Mouse (Mus musculus) gastrocnemius, postnatal 36 days (tissue): ENCODE results near the gene Erg28. TPM values are rescaled to one million over a fixed set of nuclear protein-coding genes. Genes with fewer than 3 reads are reported as not detected.

Experiments
- DNase-seq, 2 experiments: peaks; one replicate each; pipeline ENCODE4 v3.0.0; 2022
- intact Hi-C: fragments of 180-260 bp; cut with DNase I; formaldehyde crosslinking; loops from one replicate; pipeline ENCODE4 v1.15.1; 2025
- long read RNA-seq, 2 experiments: library from polyadenylated mRNA; stranded (forward); transcript quantifications; one replicate each; pipeline ENCODE4 v2.0.0; 2021
- total RNA-seq, 2 experiments: library from RNA; stranded (reverse); gene quantifications; 2 replicates each; pipeline ENCODE4 v1.2.3; 2021

Gene Erg28
- total RNA-seq: 1 to 10 TPM; 2.7 to 3.9 TPM
- long read RNA-seq, experiment 1, partial matches to known transcripts: 0 of 2 reads
- long read RNA-seq, experiment 1, other reads (novel, unspliced or antisense): 0 of 2 reads
- long read RNA-seq, experiment 2, transcript Erg28-201 (5 exons, 1,169 nt): major isoform, 5 of 7 reads
- long read RNA-seq, experiment 2, partial matches to known transcripts: 0 of 7 reads
- long read RNA-seq, experiment 2, other reads (novel, unspliced or antisense): 2 of 7 reads

DNA sequence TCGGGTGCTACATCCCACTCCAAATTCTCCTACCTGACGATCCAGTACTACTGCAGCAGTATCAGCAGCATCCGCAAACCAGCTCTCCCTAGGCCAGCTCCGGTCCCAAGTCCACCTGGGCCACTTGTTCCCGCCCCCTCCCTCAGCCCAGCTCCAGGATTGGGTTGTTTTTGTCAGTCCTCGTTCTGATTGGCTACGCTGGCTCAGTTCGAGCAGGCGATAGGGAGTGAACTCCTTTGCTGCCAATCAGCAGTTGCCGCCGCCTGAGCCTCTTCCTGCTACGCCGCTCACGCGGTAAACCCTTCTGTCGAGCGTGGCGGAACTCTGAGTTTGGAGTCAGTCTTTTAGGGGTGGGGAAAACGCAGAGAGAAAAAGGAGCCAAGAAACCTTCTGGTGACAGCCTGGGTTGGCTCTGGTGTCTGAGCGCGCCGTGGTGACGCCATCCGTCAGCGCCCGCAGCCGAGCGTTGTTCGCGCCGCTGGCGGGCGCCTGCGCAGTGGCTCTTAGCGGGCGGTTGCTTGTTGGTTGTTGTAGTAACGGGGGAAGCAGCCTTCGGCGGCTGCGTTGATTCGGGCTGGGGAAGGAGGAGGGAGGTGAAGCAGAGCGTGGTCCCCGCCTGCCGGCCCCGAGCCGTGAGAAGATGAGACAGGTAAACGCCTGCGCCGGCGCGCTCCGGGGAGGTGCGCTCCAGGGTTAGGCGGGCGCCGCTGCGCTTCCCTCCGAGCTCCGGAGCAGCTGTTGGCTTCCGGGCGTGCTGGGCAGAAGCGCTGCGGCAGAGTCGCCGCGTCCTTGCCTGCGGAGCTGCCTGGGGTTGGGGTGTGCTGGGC is at the start of gene Erg28, which contains the start of gene Ttll5:
Gene Erg28 (minus strand): TSS at position 113 of the 827 bp plus-strand sequence.
Gene Ttll5 (plus strand): TSS at position 222 of the 827 bp plus-strand sequence.
- DNase-seq: peak; percentile 92 to 96
- intact Hi-C loops: no loop called here

DNA sequence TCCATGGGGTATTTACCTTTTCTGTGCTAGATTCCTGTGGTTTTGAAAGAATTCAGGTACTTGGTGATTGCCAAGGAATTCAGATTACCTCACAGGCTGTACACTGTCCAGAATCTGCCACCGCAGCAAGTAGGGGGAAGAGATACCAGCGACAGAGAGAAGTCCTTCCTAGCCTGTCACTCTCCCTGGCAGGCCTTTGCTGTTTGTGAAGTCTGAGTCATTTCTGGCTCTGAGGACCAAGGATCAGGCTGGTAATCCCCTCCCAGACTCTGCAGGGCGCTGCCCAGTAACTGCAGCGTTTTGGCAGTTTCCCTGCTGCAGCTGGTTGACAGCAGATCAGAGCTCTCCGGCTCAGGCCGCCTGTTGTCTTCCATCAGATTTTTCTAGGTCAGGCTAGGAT is 45.1 kb upstream of the Erg28 start:
- peak; percentile 54 to 66 for DNase-seq
- intact Hi-C loops: no loop called here

DNA sequence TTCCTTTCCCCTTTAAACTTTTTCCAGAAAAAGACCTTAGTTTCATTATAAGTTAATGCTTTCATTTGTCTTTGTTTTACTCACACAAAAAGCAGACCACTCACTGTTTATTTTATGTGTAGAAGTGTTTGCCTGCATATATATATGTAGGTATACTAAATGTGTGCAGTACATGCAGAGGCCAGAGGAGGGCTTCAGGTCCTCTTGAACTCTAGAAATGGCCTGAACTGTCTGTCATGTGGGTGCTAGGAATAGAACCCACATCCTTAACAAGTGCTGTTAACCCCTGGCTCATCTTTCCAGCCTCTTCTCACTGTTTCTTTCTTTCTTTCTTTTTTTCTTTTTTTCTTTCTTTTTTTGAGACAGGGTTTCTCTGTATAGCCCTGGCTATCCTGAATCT is 42.8 kb upstream of the Erg28 start:
- no peak for DNase-seq
- intact Hi-C loops: loop anchor here (2.0 kb wide), 1 partner anchor 212 kb away; the partner anchor contains the start of gene Tgfb3

DNA sequence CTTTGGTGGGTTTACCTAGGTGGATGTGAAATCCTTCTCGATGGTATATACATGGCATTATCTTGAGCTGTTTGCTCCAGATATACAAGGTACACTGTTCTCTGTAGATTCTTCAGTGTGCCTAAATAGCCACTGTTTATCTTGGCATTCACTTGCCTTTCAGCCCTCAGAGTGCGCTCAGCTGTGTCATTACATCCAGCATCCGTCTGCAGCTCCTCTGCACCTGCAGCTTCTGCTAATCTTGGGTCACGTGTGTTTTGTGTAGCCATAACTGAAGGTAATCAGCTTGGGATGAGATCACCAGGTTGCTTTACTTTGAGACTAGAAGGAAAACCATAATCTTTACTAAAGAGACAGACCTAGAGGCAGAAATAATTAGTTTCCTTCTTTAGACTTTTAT is 42.3 kb upstream of the Erg28 start:
- no peak for DNase-seq
- intact Hi-C loops: loop anchor here (2.0 kb wide), 1 partner anchor 212 kb away; the partner anchor contains the start of gene Tgfb3

DNA sequence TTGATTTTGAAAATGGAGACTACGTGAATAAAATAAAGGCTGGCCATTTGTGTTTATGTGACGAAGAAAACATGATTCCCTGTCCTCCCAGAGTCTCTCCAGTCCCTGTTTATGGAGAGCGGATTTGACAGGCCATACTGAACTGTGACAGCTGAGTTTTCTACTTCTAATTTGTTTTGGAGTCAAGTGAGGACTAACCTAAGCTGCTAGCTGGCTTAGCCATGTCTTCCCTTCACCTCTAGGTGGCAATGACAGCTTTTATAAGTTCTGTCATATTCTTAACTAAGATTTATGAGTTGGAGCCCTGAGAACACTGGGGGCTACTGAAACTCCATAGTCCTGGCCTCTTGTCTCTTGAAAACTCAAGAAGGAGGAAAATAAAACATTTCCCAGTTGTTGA is 41.2 kb upstream of the Erg28 start:
- intact Hi-C loops: no loop called here
- no peak for DNase-seq

DNA sequence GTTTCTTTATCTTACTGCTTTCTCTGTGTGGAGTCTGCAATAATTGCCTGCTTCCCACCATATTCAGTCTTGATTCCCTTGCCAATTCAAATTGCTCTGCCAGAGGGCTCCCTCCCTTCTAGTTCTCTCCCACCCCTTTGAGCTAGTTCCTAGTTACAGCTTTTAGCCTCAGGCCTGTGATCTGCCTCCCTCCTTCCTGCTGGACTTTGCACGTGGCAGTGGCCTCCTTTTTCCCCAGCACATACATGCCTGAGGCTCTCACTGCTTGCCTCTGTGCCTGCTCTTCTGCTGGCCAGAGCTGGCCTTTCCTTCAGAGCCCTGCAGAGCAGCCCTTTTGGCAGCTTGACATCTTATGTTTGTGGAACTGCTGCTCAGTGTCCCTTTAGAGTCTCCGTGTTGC is 38.2 kb upstream of the Erg28 start:
- DNase-seq: no peak
- intact Hi-C loops: loop anchor here (5.0 kb wide), 1 partner anchor 60 kb away; no protein-coding TSS in a partner anchor

DNA sequence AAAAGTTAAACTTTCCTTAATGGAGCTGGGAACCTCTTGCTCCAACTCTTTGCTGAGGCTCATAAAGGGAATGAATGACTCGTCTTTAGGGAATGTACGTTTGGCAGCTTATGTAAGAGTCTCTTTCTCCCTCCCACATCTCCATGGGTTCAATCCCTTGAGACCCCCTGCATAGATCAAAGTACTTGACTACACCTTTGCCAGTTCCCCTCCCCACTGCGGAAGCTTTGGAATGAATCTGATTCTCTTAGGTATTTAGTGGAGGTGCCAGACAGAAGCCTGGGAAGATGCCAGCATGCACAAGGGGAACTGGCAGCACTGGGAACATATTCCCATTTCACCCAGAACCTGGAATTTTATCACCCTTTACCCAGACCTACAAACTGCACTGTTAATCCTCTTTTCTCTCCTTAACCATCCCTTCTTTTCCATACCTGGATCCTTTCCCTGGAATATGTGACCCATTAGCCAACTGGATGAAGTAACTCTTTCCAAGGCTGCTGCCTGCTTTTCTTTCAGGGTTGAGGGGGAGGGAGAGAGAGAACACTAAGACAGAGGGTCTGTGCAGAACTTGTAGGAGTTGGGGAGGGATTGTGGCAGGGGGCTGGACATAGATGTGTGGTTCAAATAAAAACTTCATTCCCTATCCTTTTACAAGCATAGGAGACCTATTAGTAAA is 35.3 kb upstream of the Erg28 start:
- intact Hi-C loops: loop anchor here (5.0 kb wide), 2 partner anchors 63 to 163 kb away; no protein-coding TSS in a partner anchor
- DNase-seq: no peak

DNA sequence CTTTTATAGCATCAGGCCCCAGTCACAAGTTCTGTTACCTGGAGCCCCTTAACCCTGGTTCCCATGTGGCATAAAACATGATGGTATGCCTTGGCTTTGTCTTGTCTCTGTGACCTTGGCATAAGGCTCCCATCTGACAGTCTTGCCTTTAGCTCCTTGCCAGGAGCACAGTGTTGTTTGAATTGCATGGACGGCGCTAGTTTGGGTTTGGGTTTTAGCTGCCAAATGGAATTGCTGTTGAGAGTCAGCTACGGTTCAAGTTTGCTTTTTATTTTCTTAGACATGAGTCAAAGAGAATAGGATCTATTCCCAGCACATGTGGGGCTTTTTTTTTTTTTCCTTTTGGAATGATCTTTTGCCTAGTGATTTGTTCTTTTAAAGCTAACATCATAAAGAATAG is 34.8 kb upstream of the Erg28 start:
- intact Hi-C loops: loop anchor here (5.0 kb wide), 1 partner anchor 163 kb away; no protein-coding TSS in a partner anchor
- no peak for DNase-seq

DNA sequence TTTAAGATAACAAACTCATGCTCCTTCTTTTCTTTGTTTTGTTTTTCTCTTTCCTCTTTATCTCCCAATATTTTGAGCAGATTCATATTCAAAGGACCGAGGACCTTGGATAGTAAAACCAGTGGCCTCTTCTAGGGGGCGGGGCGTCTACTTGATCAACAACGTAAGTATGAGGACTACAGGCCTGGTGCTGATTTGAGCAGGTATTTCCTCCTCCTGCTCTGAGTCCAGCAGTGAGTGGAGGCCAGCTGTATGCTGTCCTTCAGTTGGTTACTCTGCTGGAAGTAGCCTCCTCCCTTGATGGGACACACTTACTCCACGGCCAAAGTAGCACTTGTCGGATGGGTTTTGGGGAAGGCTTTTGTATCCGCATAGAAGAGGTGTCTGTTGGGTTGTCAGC is 33.0 kb upstream of the Erg28 start:
- intact Hi-C loops: loop anchor here (5.0 kb wide), 1 partner anchor 165 kb away; no protein-coding TSS in a partner anchor

DNA sequence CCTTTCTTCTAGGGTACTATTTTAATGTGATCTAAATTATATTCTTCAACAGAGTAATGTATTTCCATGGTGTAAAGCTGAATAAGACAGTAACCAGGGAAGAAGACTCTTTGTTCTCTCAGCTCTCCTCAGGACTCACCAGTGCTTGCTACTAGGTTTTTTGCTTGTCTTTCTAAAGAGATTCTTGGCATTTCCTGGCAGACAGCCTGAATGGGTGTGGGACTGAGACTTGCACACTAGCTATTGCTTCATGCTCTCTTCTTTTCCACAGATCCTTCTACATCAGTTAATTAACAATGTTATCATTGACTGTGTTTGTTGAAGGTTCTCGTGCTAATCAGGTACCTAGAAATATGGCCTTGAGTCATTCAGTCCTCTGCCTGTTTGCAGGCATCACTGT is 29.9 kb upstream of the Erg28 start:
- no peak for DNase-seq
- intact Hi-C loops: no loop called here

More for the DNA sequence above, 33.0 kb upstream of the Erg28 start:
- no peak for DNase-seq

DNA sequence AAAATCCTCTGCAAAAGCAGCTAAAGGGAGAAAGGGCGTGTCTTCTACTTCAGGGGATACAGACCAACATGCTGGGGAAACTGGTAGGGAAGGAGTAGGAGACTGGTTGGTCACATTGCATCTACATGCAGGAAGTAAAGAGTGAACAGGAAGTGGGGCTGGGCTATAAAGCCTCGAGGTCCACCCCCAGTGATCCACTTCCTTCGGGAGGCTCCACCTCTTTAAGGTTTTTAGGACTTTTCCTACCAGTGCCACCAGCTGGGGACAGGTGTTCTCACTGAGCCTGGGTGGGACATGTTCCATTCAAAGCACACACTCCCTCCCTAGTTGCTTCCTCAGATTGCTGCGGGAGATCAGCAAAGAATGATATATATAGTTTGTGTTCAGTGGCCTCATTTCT is 29.5 kb upstream of the Erg28 start:
- DNase-seq: no peak
- intact Hi-C loops: no loop called here

DNA sequence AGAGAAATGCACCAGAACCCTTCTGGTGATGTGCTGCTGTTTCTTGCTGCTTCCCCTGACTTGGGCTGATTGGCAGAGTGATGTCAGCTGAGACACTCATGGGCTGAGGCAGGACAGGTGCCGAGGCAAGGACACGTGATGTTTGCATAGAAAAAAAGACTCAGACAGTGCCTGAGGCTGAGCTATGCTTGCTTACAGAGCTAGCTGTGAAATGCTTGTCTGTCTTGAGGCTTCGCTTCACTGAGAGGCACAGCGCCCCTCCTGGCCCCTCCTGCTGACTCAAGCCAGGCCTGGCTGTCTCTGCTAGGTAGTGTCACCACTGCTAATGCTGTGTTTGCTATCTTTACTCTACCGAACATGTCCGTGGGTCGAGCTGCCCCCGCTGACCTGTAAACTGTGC is 26.3 kb upstream of the Erg28 start:
- DNase-seq: no peak
- intact Hi-C loops: no loop called here

DNA sequence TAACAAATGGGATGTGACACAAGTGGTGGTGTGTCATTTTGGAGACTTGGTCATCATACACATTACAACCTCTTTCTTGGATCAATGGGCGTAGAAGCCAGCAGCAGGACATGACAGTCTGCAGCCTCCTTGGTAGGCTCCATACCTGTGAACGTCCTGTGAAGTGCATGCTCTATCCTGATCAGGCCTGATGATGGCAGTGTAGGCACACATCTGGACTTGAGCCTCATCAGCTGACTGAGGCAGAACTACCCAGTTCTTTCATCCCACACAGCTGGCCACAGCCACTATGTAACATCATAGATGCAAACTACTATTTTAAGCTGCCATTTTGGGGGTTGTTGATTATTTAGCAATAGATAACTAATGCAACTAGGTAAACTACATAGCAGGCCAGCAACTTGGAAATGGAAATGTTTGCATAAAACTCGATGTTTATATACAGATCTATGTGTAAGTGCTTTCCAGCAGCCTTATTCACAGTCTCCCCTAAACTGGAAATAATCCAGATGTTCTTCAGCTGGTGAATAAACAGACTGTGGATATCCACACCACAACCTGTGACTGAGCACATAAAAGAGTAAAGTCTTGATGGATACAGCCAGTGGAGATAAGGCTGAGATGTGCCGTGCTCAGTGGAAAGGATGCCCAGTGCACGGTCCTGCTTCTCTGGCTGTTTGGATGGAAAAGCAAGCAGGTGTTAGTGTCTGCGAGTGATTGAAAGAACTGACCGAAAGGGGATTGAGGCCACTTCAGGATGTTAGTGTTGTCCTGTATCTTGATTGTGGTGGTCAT is 24.0 kb upstream of the Erg28 start:
- intact Hi-C loops: loop anchor here (2.0 kb wide), 1 partner anchor 230 kb away; the partner anchor contains the start of gene Tgfb3
- peak; percentile 36 to 37 for DNase-seq

DNA sequence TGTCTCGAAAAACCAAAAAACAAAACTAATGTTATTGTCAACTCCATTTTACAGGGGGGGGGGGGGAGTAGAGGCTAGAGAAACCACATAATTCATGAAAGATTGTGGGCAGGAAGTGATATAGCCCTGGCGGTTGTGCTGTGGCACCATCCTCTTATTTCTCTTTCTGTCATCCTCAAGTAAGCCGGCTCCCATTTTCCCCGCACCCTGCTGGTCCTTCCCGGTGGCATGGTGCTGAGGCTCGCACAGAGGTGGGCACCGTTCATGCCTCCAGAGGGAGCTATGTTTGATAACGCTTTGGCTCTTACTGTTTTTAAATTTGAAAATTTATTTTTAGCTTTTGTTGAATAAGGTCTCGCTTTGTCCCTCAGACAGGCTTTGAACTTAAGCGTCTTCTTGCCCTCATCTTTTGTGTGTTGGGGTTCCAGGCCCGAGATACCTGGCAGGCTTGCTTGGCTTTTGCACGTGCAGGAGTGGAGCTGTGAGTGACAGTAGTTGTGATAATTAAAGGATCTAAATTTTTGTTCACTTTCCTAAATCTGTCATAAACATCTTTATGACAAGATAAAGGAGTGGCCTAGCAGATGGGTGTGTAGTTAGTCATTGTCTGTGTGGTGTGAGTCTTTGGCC is 15.1 kb upstream of the Erg28 start:
- intact Hi-C loops: no loop called here
- DNase-seq: no peak

DNA sequence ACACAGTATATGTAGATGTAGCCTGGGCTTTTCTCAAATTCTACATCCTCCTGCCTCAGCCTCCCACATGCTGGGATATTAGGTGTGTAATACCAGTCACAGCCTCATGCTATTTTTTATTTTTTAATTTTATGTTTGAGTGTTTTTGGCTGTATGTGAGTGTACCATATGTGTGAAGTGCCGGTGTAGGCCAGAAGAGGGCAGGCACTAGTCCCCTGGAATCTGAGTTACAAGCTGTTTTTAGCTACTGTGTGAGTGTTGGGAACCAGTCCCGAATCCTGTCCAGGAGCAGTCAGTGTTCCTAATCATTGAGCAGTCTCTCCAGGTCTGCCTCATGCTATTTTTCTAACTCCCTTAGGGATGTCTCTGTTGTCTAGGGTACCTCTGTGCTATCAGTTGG is 13.4 kb upstream of the Erg28 start:
- DNase-seq: no peak
- intact Hi-C loops: no loop called here

DNA sequence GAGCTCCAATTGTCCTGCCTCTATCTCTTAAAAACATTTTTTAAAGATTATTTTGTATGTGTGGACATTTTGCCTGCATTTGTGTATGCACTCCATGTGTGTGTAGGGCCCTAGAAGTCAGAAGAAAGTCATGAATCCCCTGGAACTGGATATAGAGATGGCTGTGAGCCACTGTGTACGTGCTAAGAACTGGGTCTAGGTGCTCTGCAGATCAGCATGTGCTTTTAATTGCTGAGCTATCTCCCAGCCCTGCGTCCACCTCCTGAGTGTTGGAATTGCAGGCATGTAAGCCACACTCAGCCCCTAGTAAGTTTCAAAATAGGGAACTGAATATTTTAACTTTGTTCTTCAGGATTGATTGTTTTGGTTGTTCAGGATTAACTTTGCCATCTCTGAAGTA is 10.2 kb upstream of the Erg28 start:
- DNase-seq: no peak
- intact Hi-C loops: no loop called here

DNA sequence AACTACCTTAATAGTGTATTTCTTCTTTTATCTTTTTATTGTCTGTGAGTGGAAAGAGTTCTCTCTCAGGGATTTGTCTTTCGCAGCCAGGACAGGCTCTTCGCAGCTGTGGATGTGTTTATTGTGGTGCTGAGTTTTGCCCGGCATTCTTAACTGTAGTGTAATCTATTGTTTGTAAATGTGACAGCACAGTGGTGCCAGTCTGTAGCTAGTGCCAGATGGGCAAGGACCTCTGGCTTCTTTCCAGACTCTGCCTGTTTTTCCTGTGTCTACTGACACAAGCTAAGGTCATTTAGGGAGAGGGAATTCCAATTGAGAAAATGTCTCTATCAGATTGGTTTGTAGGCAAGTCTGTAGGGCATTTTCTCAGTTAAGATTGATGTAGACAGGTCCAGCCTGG is 6.3 kb upstream of the Erg28 start:
- DNase-seq: no peak
- intact Hi-C loops: no loop called here

DNA sequence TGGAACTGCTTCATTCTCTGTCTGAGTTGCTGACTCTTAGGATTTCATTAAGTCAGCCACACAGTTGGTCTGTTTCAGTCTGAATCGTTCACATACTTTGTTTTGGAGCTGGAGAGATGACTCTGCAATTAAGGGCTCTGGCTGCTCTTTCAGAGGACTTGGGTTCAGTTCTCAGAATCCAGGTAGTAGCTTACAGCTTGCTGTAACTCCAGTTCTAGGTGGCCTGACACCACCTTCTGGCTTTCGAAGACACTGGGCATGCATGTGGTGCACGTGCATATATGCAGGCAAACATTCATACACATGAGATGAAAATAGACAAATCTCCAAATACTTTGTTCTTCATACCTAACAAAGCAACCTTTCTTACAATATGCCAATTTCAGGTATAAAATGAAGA is 5.5 kb upstream of the Erg28 start:
- no peak for DNase-seq
- intact Hi-C loops: no loop called here

DNA sequence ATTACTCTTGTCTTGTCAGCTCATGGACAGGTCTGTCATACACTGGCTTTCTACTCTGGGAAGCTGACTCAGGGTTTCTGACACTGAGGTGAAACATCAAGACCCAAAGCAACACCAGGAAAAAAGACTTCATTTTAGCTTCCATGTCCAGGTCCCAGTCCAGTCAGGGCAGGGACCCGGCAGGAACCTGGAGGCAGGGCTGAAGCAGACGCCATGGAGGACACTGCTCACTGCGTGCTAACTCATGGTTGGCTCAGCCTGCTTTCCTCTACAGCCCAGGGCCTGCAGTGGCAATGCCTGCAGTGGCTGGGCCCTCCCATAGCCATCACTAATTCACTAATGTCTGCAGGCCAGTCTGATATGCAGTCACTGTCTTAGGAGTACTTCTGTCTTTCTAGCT is 4.5 kb upstream of the Erg28 start:
- intact Hi-C loops: no loop called here
- DNase-seq: no peak

DNA sequence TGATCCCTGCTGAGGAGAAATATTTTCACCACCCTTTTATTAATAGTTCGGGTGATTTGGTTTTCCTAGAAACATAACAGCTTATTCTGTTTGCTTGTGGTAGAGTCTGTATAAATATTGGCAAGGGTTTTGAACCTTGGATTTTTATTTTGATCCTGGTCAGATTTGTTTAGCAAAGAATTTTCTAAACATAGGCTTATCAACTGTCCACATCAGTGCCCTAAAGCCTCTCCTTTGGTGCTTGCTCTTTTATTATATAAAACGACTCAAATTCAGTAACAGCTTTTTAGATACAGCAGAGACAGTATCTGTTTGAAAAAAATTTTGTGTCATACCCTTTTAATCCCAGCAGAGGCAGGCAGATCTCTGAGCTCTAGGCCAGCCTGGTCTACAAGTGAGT is 1.5 kb upstream of the Erg28 start:
- no peak for DNase-seq
- intact Hi-C loops: no loop called here
